Mouse (Mus musculus): ENCODE measurements around the gene Pdpn. TPM values are rescaled to one million over a fixed set of nuclear protein-coding genes. Genes with fewer than 3 reads are reported as not detected.

Pdpn gene
- polyA plus RNA-seq, 1 experiment, result 102 TPM

GRCm38 (mm10) chr4:143278429-143278871, 20.9 kb downstream of the Pdpn start:
- Histone ChIP-seq H3K79me2 (ENCODE audit: control insufficient read depth, insufficient read depth) (peaks cover 19% of the 10 kb centered on the region), H3K4me3 (peak overlapping the region; percentile 10), H3K36me3 (ENCODE audit: control insufficient read depth, insufficient read depth) (peaks cover 4% of the 10 kb centered on the region), H3ac (ENCODE audit: control insufficient read depth, insufficient read length) (no peak overlapping the region), H3K27me3 (ENCODE audit: control insufficient read depth, insufficient read depth, insufficient read length) (no peaks in the 10 kb centered on the region), H3K4me2 (ENCODE audit: low read depth) (peak overlapping the region; percentile 86)
- no peak for TF ChIP-seq TCF12 (IDR thresholded peaks at IDR 0.05; ENCODE audit: insufficient read depth, poor library complexity, severe bottlenecking)
- TF ChIP-seq POLR2A (IDR thresholded peaks at IDR 0.05; ENCODE audit: insufficient read length, low read depth), result peak; percentile 29
- peak in 1 of 3 experiments; percentile 18 for TF ChIP-seq MYOG (IDR thresholded peaks at IDR 0.05; ENCODE audit: control insufficient read depth in 1 of 3, insufficient read depth in 1 of 3, insufficient read length in 2 of 3, low read depth in 2 of 3)
- TF ChIP-seq E2F4 (IDR thresholded peaks at IDR 0.05; ENCODE audit: insufficient read depth), result no peak
- TF ChIP-seq MYOD1 (IDR thresholded peaks at IDR 0.05; ENCODE audit: control insufficient read depth in 1 of 3, insufficient read length in 2 of 3, low read depth in 2 of 3), result peak in 1 of 3 experiments; percentile 19
- peak; percentile 97 for TF ChIP-seq CEBPB (IDR thresholded peaks at IDR 0.05; ENCODE audit: insufficient read depth, poor library complexity, severe bottlenecking)

- Histone ChIP-seq H3K79me2 (ENCODE audit: control insufficient read depth, insufficient read depth) (peaks cover 16% of the 10 kb centered on the region), H3K27me3 (ENCODE audit: control insufficient read depth, insufficient read depth, insufficient read length) (no peaks in the 10 kb centered on the region), H3ac (ENCODE audit: control insufficient read depth, insufficient read length) (no peak overlapping the region), H3K4me3 (no peak overlapping the region), H3K4me2 (ENCODE audit: low read depth) (peak overlapping the region; percentile 86), H3K36me3 (ENCODE audit: control insufficient read depth, insufficient read depth) (peaks cover 12% of the 10 kb centered on the region)
- TF ChIP-seq USF1 (IDR thresholded peaks at IDR 0.05; ENCODE audit: low read depth) (no peak), POLR2AphosphoS2 (IDR thresholded peaks at IDR 0.05; ENCODE audit: insufficient read length, low read depth) (no peak)
These were observed 22.0 kb downstream of the Pdpn start for GRCm38 (mm10) chr4:143277319-143277718.

- no peaks in the 10 kb centered on the region for H3K27me3 ChIP-seq (ENCODE audit: control insufficient read depth, insufficient read depth, insufficient read length)
- H3K79me2 ChIP-seq (ENCODE audit: control insufficient read depth, insufficient read depth), result no peaks in the 10 kb centered on the region
- H3K4me3 ChIP-seq, result no peak overlapping the region
- peaks cover 34% of the 10 kb centered on the region for H3K36me3 ChIP-seq (ENCODE audit: control insufficient read depth, insufficient read depth)
- H3ac ChIP-seq (ENCODE audit: control insufficient read depth, insufficient read length), result no peak overlapping the region
- TF ChIP-seq MYOG (IDR thresholded peaks at IDR 0.05; ENCODE audit: control insufficient read depth in 1 of 3, insufficient read depth in 1 of 3, insufficient read length in 2 of 3, low read depth in 2 of 3), result no peak
- no peak for TF ChIP-seq USF1 (IDR thresholded peaks at IDR 0.05; ENCODE audit: low read depth)
- no peak for TF ChIP-seq MAX (IDR thresholded peaks at IDR 0.05; ENCODE audit: low read depth)
- no peak for TF ChIP-seq POLR2A (IDR thresholded peaks at IDR 0.05; ENCODE audit: insufficient read length, low read depth)
- TF ChIP-seq TCF12 (IDR thresholded peaks at IDR 0.05; ENCODE audit: insufficient read depth, poor library complexity, severe bottlenecking), result no peak
- TF ChIP-seq REST (IDR thresholded peaks at IDR 0.05; ENCODE audit: insufficient read depth, insufficient read length), result no peak
- TF ChIP-seq TCF3 (IDR thresholded peaks at IDR 0.05; ENCODE audit: insufficient read length, low read depth), result no peak
- no peak for TF ChIP-seq E2F4 (IDR thresholded peaks at IDR 0.05; ENCODE audit: insufficient read depth)
- TF ChIP-seq CEBPB (IDR thresholded peaks at IDR 0.05; ENCODE audit: insufficient read depth, poor library complexity, severe bottlenecking), result no peak
- no peak for TF ChIP-seq POLR2AphosphoS2 (IDR thresholded peaks at IDR 0.05; ENCODE audit: insufficient read length, low read depth)
- TF ChIP-seq SRF (IDR thresholded peaks at IDR 0.05; ENCODE audit: control insufficient read depth, insufficient read length, low read depth), result no peak
- no peak for TF ChIP-seq MYOD1 (IDR thresholded peaks at IDR 0.05; ENCODE audit: control insufficient read depth in 1 of 3, insufficient read length in 2 of 3, low read depth in 2 of 3)
- no peak overlapping the region for H3K4me2 ChIP-seq (ENCODE audit: low read depth)
These were observed 27.8 kb downstream of the Pdpn start for GRCm38 (mm10) chr4:143271571-143271970.

- H3K36me3 ChIP-seq (ENCODE audit: control insufficient read depth, insufficient read depth), result peaks cover 39% of the 10 kb centered on the region
- H3ac ChIP-seq (ENCODE audit: control insufficient read depth, insufficient read length), result no peak overlapping the region
- TF ChIP-seq TCF12 (IDR thresholded peaks at IDR 0.05; ENCODE audit: insufficient read depth, poor library complexity, severe bottlenecking), result no peak
- TF ChIP-seq REST (IDR thresholded peaks at IDR 0.05; ENCODE audit: insufficient read depth, insufficient read length), result no peak
- no peak for TF ChIP-seq E2F4 (IDR thresholded peaks at IDR 0.05; ENCODE audit: insufficient read depth)
- TF ChIP-seq MYOD1 (IDR thresholded peaks at IDR 0.05; ENCODE audit: control insufficient read depth in 1 of 3, insufficient read length in 2 of 3, low read depth in 2 of 3), result no peak
- TF ChIP-seq USF1 (IDR thresholded peaks at IDR 0.05; ENCODE audit: low read depth), result no peak
- TF ChIP-seq SRF (IDR thresholded peaks at IDR 0.05; ENCODE audit: control insufficient read depth, insufficient read length, low read depth), result no peak
- no peak for TF ChIP-seq MYOG (IDR thresholded peaks at IDR 0.05; ENCODE audit: control insufficient read depth in 1 of 3, insufficient read depth in 1 of 3, insufficient read length in 2 of 3, low read depth in 2 of 3)
- no peak for TF ChIP-seq POLR2AphosphoS2 (IDR thresholded peaks at IDR 0.05; ENCODE audit: insufficient read length, low read depth)
- no peak for TF ChIP-seq CEBPB (IDR thresholded peaks at IDR 0.05; ENCODE audit: insufficient read depth, poor library complexity, severe bottlenecking)
- TF ChIP-seq POLR2A (IDR thresholded peaks at IDR 0.05; ENCODE audit: insufficient read length, low read depth), result no peak
- TF ChIP-seq TCF3 (IDR thresholded peaks at IDR 0.05; ENCODE audit: insufficient read length, low read depth), result no peak
- TF ChIP-seq MAX (IDR thresholded peaks at IDR 0.05; ENCODE audit: low read depth), result no peak
These were observed 28.5 kb downstream of the Pdpn start for GRCm38 (mm10) chr4:143270903-143271302.

GRCm38 (mm10) chr4:143262696-143263095, 36.7 kb downstream of the Pdpn start:
- Histone ChIP-seq H3K79me2 (ENCODE audit: control insufficient read depth, insufficient read depth) (no peaks in the 10 kb centered on the region), H3K4me2 (ENCODE audit: low read depth) (no peak overlapping the region), H3K27me3 (ENCODE audit: control insufficient read depth, insufficient read depth, insufficient read length) (no peaks in the 10 kb centered on the region), H3K4me3 (no peak overlapping the region), H3K36me3 (ENCODE audit: control insufficient read depth, insufficient read depth) (peaks cover 14% of the 10 kb centered on the region), H3ac (ENCODE audit: control insufficient read depth, insufficient read length) (no peak overlapping the region)
- no peak for TF ChIP-seq TCF3 (IDR thresholded peaks at IDR 0.05; ENCODE audit: insufficient read length, low read depth)
- TF ChIP-seq CEBPB (IDR thresholded peaks at IDR 0.05; ENCODE audit: insufficient read depth, poor library complexity, severe bottlenecking), result no peak
- no peak for TF ChIP-seq MAX (IDR thresholded peaks at IDR 0.05; ENCODE audit: low read depth)
- no peak for TF ChIP-seq E2F4 (IDR thresholded peaks at IDR 0.05; ENCODE audit: insufficient read depth)
- no peak for TF ChIP-seq POLR2AphosphoS2 (IDR thresholded peaks at IDR 0.05; ENCODE audit: insufficient read length, low read depth)
- no peak for TF ChIP-seq MYOD1 (IDR thresholded peaks at IDR 0.05; ENCODE audit: control insufficient read depth in 1 of 3, insufficient read length in 2 of 3, low read depth in 2 of 3)
- TF ChIP-seq SRF (IDR thresholded peaks at IDR 0.05; ENCODE audit: control insufficient read depth, insufficient read length, low read depth), result no peak
- no peak for TF ChIP-seq TCF12 (IDR thresholded peaks at IDR 0.05; ENCODE audit: insufficient read depth, poor library complexity, severe bottlenecking)
- no peak for TF ChIP-seq POLR2A (IDR thresholded peaks at IDR 0.05; ENCODE audit: insufficient read length, low read depth)

More at GRCm38 (mm10) chr4:143270903-143271302, 28.5 kb downstream of the Pdpn start:
- Histone ChIP-seq H3K79me2 (ENCODE audit: control insufficient read depth, insufficient read depth) (no peaks in the 10 kb centered on the region), H3K4me3 (no peak overlapping the region), H3K27me3 (ENCODE audit: control insufficient read depth, insufficient read depth, insufficient read length) (no peaks in the 10 kb centered on the region), H3K4me2 (ENCODE audit: low read depth) (no peak overlapping the region)
